Mouse (Mus musculus): ENCODE data around the gene Tmem168. TPM values are rescaled to one million over a fixed set of nuclear protein-coding genes. Genes with fewer than 3 reads are reported as not detected.
A peak's percentile ranks its signal among the peaks of the same experiment; 100 is the strongest.

Gene Tmem168
- polyA plus RNA-seq, 1 experiment from 2014 or later, result 25.5 TPM

DNA sequence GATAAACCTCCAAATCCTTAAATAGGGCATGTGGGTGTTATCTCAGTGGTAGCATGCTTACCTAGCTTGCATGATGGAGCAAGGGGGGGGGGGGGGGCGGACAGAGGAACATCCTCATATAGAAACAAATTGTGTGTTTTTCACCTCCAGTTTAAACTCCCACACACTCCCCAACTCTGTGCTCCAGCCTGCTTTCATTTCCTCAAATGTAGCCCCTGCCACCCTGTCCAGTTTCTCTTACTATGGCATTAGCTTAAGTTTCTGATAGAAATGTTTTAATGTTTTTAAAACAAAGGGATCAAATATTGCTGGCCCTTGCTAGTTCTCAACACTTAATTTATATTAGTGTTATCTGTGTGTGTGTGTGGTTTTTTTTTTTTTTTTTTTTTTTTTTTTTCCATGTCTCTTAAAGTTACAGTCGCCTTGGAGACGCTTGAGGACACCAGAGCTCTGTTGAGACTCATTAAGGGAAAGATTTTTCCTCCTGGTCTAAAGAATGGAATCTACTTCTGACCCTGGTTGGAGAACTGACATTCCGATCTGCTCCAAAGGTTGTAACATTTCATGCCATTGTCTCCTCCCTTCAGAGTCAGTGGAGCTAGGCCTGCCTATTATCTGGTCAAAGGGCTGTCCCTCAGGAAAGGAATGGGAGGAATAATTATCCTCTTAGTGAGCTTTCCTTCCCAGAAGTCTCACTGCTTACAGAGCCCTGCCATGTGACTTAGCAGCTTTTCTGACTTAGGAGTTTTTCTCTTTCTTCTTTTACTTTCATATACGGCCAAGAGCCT, 1.6 kb upstream of the Tmem168 start:
- Histone ChIP-seq H3K9ac (no peak overlapping the region), H3K27ac (no peak overlapping the region), H3K4me3 (no peak overlapping the region)

DNA sequence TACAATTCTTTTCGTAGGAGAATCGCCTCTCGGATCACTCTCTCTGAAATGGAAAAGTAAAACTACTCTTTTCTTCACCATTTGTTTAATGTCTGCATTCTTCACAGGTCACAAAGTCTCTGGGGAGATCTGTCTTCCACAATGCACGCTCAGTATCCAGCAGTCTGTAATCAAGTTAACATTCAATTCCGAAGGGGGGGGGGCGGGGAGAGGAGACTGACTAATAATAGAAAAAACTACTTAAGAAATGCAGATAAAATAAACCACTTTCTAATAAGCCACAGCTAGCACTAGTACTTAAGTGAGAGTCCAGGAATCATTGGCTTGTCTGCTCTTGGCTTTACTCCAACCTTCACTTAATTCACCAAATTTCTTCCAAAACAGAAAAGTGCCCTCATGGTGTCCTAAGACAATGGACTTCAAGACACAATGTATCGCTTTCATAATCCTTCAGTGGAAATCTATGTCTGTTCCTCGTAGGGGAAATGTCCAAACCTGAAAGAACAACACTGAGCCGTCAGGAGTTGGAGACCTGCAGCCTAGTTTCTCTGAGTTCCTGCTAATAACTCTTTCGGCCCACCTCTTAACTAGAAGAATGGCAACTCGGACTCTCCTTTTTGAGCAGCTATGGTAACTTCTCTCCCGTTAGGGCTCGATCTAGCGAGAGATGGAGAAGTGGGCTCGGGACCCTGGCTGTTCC, 829 bp downstream of the Tmem168 start:
- 11% methylated on average over 15 of the region's 15 CpGs for WGBS
- peak overlapping the region; percentile 90 for H3K9ac ChIP-seq
- no peaks in the 10 kb centered on the region for H3K27me3 ChIP-seq
- peak overlapping the region; percentile 91 for H3K4me3 ChIP-seq
- ATAC-seq (ENCODE audit: low FRiP score), result peak; percentile 8; the same call in 1 of the 2 replicates
- peak overlapping the region; percentile 71 for H3K4me2 ChIP-seq
- peaks cover 14% of the 10 kb centered on the region for H3K4me1 ChIP-seq (replicated peaks)
- peaks cover 2% of the 10 kb centered on the region; the same call in 1 of the 2 replicates for H3K36me3 ChIP-seq
- no peaks in the 10 kb centered on the region for H3K9me3 ChIP-seq
- H3K27ac ChIP-seq, result peak overlapping the region; percentile 95

More for the DNA sequence above, 1.6 kb upstream of the Tmem168 start:
- H3K9me3 ChIP-seq, result no peaks in the 10 kb centered on the region
- H3K4me1 ChIP-seq (replicated peaks), result peaks cover 14% of the 10 kb centered on the region
- 53% methylated on average over 5 of the region's 5 CpGs for WGBS
- no peaks in the 10 kb centered on the region for H3K27me3 ChIP-seq
- H3K4me2 ChIP-seq, result no peak overlapping the region
- no peaks in the 10 kb centered on the region for H3K36me3 ChIP-seq
- ATAC-seq (ENCODE audit: low FRiP score), result no peak

DNA sequence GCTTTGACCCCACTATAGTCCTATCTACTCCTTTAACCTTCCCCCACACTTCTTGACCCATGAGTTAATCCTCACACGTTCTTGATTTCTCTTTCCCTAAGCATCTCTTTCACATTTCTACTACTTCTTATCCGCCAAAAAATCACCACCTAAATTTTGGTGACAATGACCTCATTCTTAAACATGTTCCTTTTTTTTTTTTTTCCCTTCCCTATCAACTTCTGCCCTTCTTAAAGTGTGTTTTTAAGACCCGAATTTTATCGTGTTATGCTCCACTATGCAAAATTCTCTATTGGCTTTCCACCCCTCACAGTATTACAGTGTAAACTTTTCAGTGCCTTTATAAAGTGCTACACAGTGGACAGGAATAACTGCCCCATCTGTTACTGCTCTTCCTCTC, 1.5 kb downstream of the Tmem168 start:
- Histone ChIP-seq H3K9me3 (no peaks in the 10 kb centered on the region), H3K4me1 (replicated peaks) (peaks cover 20% of the 10 kb centered on the region), H3K4me3 (peak overlapping the region; percentile 91), H3K27ac (no peak overlapping the region), H3K36me3 (peaks cover 7% of the 10 kb centered on the region; the same call in 1 of the 2 replicates), H3K9ac (peak overlapping the region; percentile 90; the same call in 1 of the 2 replicates), H3K27me3 (no peaks in the 10 kb centered on the region), H3K4me2 (peak overlapping the region; percentile 71)
- ATAC-seq (ENCODE audit: low FRiP score), result no peak
- 83% methylated on average over 4 of the region's 4 CpGs for WGBS

DNA sequence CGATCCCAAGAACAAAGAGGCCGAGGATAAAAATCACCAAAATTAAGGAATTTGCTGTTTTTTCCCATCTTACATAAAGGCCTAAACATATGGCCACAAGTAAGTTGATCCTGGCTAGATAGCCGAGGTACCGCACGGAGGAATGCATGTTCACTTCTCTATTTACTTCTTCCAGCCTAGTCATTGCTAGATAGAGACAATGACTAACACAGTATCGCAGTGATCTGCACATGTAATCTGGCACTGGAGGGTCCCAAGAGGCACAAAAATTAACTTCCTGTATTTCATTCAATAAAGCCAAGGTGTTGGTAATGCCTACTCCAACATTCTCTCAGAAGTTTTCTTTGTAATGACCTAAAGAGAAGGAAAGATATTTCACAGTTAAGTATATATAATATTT, 4.8 kb downstream of the Tmem168 start:
- Histone ChIP-seq H3K36me3 (peaks cover 7% of the 10 kb centered on the region; the same call in 1 of the 2 replicates), H3K4me2 (no peak overlapping the region), H3K9me3 (no peaks in the 10 kb centered on the region), H3K4me1 (replicated peaks) (peaks cover 23% of the 10 kb centered on the region), H3K9ac (no peak overlapping the region), H3K4me3 (no peak overlapping the region), H3K27ac (no peak overlapping the region), H3K27me3 (no peaks in the 10 kb centered on the region)
- ATAC-seq (ENCODE audit: low FRiP score), result no peak
- 97% methylated on average over 6 of the region's 6 CpGs for WGBS

DNA sequence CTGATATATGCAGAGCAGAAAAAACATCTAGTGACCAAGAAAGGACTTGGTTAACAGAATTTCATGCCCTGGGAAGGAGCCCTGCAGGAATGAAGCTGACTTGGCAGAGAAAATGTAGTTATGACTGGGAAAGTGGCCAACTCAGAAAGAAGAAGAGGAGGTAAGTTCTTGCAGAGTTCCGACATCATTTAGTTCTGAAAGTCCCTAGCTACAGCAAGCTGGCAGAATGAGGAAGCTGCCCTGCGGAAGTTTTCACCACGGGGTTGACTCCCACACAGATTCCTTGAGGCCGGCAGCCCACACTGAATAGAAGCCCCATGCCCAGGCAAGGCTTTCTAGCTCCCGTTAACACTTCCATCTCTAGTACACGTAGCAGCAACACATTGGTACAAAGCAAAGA, 6.3 kb downstream of the Tmem168 start:
- H3K4me3 ChIP-seq, result no peak overlapping the region
- no peak overlapping the region for H3K27ac ChIP-seq
- peaks cover 7% of the 10 kb centered on the region; the same call in 1 of the 2 replicates for H3K36me3 ChIP-seq
- no peak overlapping the region for H3K9ac ChIP-seq
- no peaks in the 10 kb centered on the region for H3K9me3 ChIP-seq
- ATAC-seq (ENCODE audit: low FRiP score), result no peak
- peaks cover 16% of the 10 kb centered on the region for H3K4me1 ChIP-seq (replicated peaks)
- H3K4me2 ChIP-seq, result no peak overlapping the region
- H3K27me3 ChIP-seq, result no peaks in the 10 kb centered on the region
- WGBS, result 73% methylated on average over 6 of the region's 6 CpGs

DNA sequence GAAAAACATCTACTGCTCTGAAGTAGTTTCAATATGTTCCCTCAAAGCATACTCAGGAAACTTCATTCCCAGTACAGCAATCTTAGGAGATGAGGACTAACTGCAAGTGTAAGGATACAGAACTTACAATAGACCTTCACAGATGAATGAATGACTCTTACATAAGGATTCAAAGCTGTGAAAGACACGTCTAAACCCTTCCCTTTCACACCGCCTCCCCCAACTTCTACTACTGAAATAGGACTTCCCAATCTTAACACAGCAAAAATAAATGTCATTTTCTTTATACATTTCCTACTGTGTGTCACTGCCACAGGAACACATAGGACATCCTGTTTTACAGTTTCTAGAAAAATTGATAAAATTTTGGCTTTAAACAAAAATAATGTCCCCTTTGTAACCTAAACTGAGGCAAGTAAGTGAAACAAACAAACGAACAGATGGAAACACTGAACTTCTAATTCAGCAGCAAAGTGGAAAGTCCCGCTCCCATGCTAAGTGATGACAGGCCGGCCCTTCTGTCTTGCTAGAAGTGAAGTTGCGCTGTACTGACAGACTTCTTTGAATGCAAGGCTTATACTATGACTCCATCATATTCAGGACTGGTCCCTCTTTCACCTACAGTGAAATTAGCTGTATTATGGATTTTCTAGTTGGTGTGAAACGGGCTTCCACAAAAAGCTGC, 9.5 kb downstream of the Tmem168 start:
- Histone ChIP-seq H3K27me3 (no peaks in the 10 kb centered on the region), H3K9me3 (no peaks in the 10 kb centered on the region), H3K4me1 (replicated peaks) (peaks cover 11% of the 10 kb centered on the region), H3K9ac (no peak overlapping the region), H3K27ac (no peak overlapping the region), H3K4me3 (no peak overlapping the region), H3K36me3 (peaks cover 17% of the 10 kb centered on the region), H3K4me2 (no peak overlapping the region)
- 81% methylated on average over 7 of the region's 7 CpGs for WGBS
- no peak for ATAC-seq (ENCODE audit: low FRiP score)

DNA sequence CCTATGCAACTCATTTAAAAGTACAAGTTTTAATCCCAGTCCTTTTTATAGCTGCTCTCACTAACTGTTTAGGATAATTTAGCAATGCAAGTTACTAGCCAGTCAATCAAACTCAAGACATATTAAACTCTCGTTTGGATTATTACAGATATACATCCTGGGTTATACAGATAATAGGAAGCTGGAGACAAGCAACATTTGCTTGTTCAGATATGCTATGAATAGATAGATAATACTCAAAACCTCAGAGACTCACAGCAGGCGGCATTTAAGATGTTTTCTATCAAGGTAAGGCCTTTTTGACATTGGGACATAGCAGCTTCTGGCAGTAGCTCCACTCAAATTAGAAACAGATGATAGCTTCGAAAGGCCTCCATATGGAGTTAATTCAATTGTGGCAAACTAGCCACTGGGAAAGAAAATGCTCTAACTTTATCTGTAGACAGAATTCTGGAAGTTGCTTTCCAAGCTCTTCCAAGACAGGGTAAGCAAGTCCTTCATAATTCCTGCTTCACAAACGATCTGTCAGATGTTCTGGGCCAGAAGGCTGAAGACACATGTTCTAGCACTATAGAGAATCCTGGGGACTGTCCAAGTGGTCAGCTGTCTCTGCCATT, 15.1 kb downstream of the Tmem168 start:
- Histone ChIP-seq H3K4me2 (no peak overlapping the region), H3K27ac (no peak overlapping the region), H3K4me3 (no peak overlapping the region), H3K27me3 (no peaks in the 10 kb centered on the region), H3K36me3 (peaks cover 40% of the 10 kb centered on the region), H3K9ac (no peak overlapping the region), H3K9me3 (no peaks in the 10 kb centered on the region), H3K4me1 (replicated peaks) (no peaks in the 10 kb centered on the region)
- no peak for ATAC-seq (ENCODE audit: low FRiP score)
- WGBS, result 85% methylated on average over 4 of the region's 4 CpGs

DNA sequence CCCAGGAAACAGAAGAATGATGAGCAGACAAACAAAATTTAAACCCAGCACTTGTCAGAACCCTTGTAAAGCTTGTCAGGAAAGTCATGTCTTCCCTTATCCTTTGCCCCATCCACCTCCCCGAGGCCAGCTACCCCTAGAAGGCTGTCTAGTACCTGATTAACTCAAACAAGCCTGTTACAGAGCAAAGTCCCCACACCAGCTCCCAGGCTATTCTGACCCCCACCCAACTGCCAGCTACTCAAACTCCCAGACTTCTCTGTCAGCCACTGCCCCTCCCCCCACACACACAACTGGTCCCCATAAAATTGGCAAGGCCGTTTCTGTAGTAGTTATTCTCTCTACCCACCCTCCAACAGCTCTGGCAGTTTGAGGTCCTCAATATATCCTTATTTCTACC, 21.3 kb downstream of the Tmem168 start:
- no peak overlapping the region for H3K9ac ChIP-seq
- H3K4me2 ChIP-seq, result no peak overlapping the region
- H3K36me3 ChIP-seq, result peaks cover 32% of the 10 kb centered on the region
- H3K27me3 ChIP-seq, result no peaks in the 10 kb centered on the region
- H3K4me1 ChIP-seq (replicated peaks), result no peaks in the 10 kb centered on the region
- no peak overlapping the region for H3K27ac ChIP-seq
- no peak for ATAC-seq (ENCODE audit: low FRiP score)
- H3K9me3 ChIP-seq, result no peaks in the 10 kb centered on the region
- 57% methylated on average over 2 of the region's 2 CpGs for WGBS
- no peak overlapping the region for H3K4me3 ChIP-seq

DNA sequence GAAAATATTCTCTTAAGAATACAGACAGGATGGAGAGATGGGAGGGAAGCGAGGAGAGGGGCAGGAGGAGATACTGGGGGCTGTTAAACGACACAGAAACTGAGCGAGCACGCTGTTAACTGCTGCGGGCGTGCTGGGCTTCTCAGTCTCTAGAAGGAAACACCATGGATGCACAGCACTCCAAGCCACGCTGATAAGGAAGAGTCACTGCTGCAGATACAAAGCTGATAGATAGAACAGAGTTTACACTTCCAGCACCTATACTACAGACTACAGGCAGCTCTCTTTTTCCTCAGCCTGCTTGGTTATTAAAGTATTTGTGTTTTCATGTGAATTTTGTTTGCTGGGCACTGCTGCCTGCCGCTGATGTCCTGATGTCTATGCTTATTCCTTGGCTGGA, 21.7 kb downstream of the Tmem168 start:
- H3K4me1 ChIP-seq (replicated peaks), result no peaks in the 10 kb centered on the region
- H3K36me3 ChIP-seq, result peaks cover 30% of the 10 kb centered on the region
- H3K27me3 ChIP-seq, result no peaks in the 10 kb centered on the region
- no peak overlapping the region for H3K27ac ChIP-seq
- no peaks in the 10 kb centered on the region for H3K9me3 ChIP-seq
- no peak overlapping the region for H3K4me2 ChIP-seq
- no peak overlapping the region for H3K4me3 ChIP-seq
- ATAC-seq (ENCODE audit: low FRiP score), result no peak
- H3K9ac ChIP-seq, result no peak overlapping the region
- 90% methylated on average over 8 of the region's 8 CpGs for WGBS

DNA sequence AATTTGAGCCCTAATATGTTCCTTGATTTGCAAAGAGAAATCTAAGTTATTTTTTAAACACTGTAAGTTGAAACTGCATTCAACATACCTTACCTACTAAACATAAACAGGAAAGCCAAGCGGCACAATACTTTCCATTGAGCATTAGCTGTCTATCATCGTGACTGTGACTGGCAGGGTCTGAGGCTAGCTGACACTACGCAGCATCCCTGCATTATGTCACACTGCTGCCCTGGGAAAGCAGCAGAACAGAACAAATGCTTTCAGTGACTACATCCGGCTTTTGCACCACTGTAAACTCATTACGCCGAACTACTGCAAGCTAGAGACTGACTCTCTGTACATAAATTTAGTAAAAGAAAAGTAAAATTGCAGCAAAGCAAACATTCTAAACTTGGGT, 23.1 kb downstream of the Tmem168 start:
- no peak for ATAC-seq (ENCODE audit: low FRiP score)
- no peak overlapping the region for H3K4me2 ChIP-seq
- no peak overlapping the region for H3K4me3 ChIP-seq
- WGBS, result 87% methylated on average over 6 of the region's 6 CpGs
- no peaks in the 10 kb centered on the region for H3K4me1 ChIP-seq (replicated peaks)
- H3K36me3 ChIP-seq, result peaks cover 28% of the 10 kb centered on the region
- H3K27me3 ChIP-seq, result no peaks in the 10 kb centered on the region
- no peaks in the 10 kb centered on the region for H3K9me3 ChIP-seq
- no peak overlapping the region for H3K9ac ChIP-seq
- no peak overlapping the region for H3K27ac ChIP-seq

DNA sequence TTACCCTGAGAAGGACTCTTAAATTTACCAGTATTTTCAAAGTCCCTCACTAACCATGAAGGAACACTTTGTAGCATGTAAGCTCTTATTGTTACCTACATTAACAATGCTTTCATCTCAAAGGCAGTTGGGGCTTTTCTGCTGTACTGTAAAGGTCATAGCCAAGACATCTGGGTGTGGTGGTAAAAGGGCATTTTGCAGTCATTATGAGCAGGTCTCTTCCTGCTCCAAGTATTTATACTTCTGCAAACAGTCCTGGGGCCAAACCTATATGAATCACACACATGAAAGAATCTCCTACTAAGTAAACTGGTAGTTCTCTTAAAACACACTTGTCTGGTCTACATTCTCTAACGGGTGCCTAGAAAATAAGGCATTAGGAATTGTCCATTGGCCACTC, 25.8 kb downstream of the Tmem168 start:
- Histone ChIP-seq H3K4me1 (replicated peaks) (no peaks in the 10 kb centered on the region), H3K27me3 (no peaks in the 10 kb centered on the region), H3K9me3 (no peaks in the 10 kb centered on the region), H3K9ac (no peak overlapping the region), H3K36me3 (peaks cover 33% of the 10 kb centered on the region), H3K27ac (no peak overlapping the region), H3K4me3 (no peak overlapping the region), H3K4me2 (no peak overlapping the region)
- 90% methylated on average over 1 of the region's 1 CpGs for WGBS
- ATAC-seq (ENCODE audit: low FRiP score), result no peak

DNA sequence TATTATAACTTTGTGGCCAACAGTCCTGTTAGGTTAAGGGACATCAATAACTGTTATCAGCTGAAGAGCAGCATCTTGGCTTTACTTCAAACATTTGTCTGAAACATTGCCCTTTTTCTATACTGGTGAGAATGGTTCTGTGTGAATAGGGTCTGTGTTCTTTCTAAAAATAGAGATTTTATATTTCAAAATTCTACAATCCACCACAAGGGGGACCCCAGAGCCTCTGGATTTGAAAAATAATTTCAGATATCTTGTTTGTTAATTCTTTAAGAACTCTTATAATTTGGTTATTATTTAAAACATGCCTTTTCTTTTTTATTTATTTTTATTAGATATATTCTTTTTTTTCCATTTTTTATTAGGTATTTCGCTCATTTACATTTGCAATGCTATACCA, 42.2 kb downstream of the Tmem168 start:
- no peak overlapping the region for H3K27ac ChIP-seq
- no peaks in the 10 kb centered on the region for H3K4me1 ChIP-seq (replicated peaks)
- no peaks in the 10 kb centered on the region for H3K36me3 ChIP-seq
- no peaks in the 10 kb centered on the region for H3K9me3 ChIP-seq
- H3K9ac ChIP-seq, result no peak overlapping the region
- no peak overlapping the region for H3K4me2 ChIP-seq
- no peaks in the 10 kb centered on the region for H3K27me3 ChIP-seq
- 92% methylated on average over 1 of the region's 1 CpGs for WGBS
- ATAC-seq (ENCODE audit: low FRiP score), result no peak
- H3K4me3 ChIP-seq, result no peak overlapping the region
